Mouse (Mus musculus): ENCODE results near the gene Tnp2.

The Tnp2 gene

DNA sequence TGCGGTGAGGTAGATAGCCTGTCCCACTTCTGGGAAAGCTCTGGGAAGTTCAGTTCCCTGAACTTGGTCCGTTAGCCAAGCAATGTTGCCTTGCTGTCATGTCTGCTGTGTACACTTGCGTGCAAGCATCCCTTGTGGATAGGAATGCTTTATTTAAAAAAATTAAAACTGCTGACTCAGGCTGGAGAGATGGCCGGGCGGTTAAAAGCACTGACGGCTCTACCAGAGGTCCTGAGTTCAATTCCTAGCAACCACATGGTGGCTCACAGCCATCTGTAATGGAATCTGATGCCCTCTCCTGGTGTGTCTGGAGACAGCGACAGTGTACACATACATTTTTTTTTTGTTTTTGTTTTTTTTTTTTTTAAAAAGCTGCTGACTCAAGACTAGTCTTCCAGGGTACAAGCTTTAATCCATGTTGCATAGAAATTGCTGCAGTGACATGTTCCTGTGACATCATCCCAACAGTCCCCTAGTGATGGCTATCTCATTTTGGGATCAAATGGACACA is 857 bp downstream of the Tnp2 start:
- DNase-seq, result no peak

DNA sequence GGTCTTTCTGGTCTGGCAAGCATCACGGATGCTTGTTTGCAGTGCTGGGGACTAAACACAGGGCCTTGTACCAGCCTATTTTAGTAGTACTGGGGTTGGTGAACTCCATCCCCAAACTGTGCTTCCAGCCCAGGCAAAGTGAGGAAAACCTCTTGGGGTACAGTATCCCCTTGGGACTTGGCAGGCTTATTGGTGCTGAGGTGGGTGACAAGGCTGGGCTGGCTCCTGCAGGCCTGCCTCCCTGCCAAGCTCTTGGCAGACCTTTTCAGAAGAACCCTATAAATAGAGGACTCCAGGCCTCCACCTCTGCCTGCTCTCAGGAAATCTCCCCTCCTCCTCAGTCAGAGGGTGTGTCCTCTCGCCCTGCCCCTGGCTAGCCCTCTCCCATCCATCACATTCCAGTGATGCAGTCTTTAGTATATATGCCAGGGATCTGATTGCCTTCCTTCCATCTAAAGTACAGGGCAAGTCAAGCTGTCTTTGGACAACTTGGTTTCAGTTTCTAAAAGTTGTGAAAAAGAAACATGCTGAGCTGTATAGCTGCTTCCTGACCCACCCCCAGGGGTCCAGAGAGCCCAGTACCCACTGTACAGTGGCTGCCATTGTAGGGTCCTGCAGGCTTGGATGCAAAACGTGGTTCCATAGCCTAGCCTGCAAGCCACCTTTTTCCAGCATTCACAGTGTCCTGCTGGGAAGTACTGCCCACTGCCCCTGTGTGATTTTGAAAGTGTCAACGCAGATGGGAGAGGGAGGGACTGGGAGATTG is 1.5 kb downstream of the Tnp2 start:
- DNase-seq, result no peak

DNA sequence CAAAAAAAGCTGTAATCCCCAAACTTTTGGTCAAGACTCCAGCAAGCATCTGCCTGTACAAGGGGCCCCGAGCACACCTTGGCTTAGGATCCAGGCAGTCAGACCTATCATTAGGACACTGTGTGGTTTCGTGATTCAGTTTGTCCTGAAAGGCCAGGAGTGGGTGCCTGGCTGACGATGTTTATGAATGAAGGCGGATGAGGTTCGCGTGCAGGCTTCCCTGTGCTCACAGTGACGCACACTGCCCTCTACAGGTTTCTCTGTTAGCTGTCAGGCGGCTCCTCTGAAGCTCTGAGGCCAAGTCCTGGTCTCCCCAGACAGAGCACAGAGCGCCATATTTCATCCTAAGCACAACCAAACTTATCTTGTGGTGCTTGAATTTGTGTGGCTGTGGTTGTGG is 2.2 kb downstream of the Tnp2 start:
- DNase-seq, result peak; percentile 80

DNA sequence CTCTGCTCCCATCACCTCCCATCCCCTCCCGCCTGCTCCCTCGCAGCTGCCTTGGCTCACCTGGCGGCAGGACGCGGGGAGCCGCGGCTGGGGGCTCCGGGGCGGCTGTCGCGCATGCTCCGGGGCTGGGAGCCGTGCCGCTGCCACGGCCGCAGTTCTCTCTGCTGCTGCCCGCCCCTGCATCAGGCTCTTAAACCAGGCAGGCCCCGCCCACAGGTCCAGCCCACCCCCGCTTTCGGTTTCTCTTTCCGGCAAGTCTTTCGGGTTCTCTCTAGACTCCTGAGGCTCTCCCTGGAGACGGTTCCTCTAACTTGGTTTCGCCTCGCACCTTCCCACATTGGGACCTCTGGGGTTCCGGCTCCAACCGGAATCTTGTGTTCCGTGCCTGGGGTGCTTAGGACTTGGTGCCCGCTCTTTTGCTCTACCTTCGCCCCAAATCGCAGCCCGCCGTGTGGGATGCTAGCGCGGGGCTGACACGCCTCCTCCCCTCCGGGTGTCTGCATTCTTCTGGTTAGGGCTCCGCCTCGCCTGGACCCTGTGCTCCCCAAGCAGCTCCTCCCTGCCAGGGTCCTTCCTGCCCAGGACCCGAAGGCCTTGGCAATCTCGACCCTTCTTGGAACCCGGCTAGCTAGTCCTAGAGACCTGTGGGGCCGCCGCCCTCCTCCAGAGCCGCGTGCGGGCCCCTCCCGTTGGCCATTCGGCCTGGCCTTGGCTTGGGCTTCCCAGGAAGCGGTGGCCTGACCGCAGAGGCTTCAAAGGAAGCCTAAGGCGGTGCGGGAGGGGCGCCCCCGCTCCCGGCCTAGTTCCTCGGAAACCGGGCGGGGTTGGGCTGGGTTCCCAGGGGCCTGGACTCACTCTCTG is 2.9 kb downstream of the Tnp2 start, which contains the start of gene Socs1:
Gene Socs1 (minus strand): TSS at position 166 of the 861 bp plus-strand sequence.
- peak; percentile 78 for DNase-seq

DNA sequence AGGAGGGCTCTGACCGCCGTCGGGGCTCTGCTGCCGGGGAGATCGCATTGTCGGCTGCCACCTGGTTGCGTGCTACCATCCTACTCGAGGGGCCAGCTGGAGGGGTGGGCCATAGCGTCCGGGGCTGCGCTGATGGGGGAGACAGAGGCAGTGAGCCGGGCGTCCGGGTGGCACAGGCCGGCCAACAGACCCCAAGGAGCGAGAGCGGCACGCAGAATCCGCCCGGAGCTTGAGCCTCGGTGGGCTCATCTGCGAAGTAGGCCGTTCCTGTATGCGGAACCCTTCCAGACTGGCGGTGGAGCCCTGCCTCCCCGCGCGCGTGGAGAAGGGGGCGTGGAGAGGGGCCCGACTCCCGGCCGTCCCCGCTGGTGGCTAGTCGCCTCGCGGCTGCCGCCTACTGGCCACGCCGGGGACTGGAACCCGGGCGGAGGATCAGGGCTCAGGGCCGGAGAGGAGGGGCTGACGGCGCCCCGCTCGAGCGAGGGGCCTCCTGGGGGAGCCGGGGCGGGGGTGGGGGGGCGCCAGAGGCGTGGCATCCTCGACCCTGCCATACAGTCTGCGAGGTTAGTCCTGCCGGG is 3.6 kb downstream of the Tnp2 start:
- peak; percentile 87 for DNase-seq

DNA sequence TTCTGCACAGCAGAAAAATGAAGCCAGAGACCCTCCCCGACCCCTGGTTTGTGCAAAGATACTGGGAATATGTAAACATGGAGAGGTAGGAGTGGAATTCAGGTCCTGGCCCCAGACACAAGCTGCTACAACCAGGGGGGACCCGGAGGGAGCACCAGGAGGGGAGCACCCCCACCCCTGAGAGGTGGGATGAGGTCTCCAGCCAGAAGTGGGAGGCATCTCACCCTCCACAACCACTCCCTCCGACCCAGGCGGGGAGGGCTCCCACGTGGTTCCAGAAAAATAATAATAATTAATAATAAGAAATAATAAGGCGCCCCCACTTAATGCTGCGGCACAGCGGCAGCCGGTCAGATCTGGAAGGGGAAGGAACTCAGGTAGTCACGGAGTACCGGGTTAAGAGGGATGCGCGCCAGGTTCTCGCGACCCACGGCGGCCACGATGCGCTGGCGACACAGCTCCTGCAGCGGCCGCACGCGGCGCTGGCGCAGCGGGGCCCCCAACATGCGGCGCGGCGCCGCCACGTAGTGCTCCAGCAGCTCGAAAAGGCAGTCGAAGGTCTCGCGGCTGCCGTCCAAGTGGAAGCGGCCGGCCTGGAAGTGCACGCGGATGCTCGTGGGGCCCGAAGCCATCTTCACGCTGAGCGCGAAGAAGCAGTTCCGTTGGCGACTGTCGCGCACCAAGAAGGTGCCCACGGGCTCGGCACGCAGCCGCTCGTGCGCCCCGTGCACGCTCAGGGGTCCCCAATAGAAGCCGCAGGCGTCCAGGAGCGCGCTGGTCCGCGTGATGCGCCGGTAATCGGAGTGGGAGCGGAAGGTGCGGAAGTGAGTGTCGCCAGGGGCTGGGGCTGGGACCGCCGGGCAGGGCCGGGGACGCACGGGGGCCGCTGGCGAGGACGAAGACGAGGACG is 4.3 kb downstream of the Tnp2 start:
- peak; percentile 47 for DNase-seq

DNA sequence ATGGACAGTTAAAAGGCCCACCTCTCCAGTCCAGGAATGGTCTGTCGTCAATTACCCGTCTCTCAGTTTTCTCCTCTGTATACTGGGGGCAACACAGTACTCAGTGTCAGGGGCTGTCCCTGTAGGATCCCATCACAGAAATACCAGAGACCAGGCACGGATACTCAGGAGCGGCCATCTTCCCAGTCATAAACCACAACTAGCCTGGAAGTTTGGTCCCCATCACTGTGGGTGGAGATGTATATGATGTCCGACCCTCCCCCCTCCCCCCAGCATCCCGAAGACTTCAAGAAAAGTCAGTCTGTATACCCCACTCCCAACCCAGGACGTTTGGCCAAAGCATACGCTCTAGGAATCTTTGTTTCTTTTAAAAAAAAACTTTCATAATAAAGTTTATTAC is 5.0 kb downstream of the Tnp2 start:
- DNase-seq, result no peak

DNA sequence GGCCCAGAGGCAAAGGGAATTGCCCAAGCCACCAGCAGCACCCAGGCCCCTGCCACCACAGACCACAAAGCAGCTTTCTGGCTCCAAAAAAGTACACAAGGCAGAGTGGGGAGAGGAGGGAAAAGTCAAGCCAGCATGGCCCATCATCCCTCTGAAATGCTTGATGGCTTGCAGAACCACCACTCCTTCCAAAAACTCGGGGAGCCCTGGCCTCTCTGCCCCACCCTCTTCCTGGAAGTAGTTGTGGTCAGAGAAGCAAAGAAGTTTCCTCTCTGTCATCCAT is 5.4 kb downstream of the Tnp2 start:
- DNase-seq, result no peak

DNA sequence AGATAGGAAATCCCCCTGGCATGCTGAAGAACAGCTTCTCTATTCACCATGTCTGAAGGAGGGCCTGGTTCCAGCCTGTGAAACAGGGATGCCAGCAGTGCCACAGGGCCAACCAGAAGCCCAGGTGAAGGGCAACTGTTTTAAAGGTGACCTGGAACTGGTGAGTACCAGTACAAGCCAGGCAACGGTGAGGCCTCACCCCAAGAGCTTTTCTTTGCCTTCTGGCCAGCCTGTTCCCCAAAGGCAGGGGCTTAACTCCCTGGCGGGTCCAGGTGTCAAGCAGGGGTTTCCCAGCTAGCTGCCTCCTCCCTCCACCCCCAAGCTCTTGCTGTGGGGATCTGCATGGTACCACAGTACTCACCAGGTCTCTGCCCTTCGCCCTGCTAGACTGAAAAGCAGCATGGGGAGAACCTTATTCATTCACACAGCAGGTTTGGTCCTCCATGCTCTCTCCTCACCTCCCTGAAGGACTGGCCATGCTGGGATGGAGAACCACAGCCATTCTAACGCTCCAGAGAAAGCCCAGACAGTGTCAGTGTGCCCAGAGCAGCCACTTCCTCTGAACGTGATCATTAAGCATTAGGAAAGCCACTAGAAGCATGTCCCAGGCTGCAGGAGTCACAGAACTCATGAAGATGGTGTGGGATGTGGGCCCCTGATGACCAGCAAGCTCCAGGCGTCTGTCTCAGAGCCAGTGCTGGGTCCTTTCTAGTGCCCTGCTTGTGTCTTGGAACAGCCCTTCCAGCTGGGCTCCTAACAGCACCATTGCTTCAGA is 5.9 kb downstream of the Tnp2 start:
- DNase-seq, result no peak

DNA sequence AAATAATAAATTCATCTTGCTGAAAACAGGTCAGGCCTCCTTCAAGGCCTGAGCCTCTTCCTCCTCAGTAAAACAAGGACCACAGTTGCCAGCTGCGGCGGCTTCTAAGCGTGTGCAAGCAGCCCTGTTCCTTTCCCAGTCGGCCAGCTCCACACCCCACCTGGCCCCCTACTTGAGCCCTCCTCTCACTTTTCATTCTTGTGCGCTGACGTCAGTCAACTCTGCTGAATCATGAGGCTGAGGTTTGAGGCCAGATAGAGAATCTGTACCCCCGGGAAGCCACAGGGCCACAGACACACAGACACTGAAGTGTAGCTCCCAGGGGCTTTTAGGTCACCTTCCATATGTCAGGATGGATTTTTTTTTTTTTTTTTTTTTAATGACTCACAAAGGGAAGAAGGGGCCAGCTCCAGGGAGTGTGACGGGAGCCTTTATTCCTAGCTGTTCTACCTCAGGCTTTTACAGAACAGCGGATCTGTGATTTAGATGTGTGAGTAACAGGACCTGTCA is 6.5 kb downstream of the Tnp2 start:
- no peak for DNase-seq

DNA sequence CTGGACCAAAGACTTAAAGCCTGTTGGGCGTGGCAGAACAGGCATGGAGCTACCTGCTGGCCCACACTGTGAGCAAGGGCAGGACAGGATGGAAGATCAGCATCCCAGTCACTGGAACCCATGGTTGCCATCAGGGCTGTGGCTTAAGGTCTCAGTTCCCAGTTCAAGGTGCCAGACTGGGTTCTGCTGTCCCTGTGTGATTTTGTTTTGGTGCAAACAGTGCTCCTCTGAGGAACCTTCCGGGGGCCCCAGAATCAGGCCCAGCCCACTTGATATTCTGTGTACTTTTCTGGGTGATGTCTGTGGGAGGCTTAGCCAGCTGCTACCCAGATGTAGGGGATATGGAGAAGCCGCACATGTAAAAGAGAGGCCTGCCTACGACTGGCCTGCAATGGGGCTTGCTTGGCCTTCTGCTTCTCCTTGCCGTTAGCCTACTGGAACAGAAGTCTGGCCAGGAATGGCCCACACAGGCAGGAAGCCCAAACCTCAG is 7.8 kb downstream of the Tnp2 start:
- DNase-seq, result no peak

DNA sequence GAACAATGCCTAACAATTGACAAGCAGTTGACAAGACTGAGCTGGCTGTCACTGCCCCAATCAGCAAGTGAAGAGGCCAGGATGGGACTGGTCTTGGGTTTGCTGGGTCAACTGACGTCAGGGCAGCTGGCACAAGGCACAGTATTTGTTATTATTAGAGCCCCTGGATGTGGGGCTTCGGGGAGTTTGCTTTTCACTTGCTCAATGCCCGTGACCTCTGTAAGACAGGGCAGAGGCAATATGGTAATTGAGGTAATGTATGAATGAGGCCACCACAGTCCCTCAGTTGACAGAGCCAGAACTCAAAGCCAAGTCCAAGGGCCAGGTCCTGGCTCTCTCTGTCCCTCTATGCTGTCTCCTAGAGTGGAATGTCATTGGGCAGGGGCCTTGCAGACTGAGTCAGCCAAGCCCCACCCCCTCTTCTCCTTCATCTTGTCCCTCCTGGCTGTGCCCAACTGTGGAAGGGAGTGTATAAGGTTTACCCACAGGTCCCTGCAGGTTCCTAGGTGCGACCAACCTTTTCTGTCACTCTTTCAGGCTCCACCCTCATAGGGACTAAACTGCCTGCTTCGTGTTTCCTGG is 10.8 kb downstream of the Tnp2 start:
- DNase-seq, result no peak

DNA sequence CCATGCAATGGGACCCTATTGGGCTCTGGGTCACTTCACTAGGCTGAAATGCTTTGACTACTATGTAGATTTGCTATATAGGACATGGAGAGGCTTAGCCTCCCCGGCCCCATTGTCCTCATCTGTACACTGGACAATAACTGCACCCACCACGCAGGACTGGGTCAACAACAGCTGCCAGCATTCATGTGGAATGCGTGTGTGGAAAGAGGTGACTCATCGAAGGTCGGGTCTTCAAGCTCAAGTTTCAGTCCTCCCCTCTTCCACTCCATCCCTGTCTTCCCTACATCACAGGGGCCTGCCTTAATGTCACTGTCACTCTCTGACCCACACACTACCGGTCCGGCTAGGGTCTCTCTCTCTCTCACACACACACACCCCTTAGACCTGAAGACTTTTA is 12.1 kb downstream of the Tnp2 start:
- no peak for DNase-seq

DNA sequence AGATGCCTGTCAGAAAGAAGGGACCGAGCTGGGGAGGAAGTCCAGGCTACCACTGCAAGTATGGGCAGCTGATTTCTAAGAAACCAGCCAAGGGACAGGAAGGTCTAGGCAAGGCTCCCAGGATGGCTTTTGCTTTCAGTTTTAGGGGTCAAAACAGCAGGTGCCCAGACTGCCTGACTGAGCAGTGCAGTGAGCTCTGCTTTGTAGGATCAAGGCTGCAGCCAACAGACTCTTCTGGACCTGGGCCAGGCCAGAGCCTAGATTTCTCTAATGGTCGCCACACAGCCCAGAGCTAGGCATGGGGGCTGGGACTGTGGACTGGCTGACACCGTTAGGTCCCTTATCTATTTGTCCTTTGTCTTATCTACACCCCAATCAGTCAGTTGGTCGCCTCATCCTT is 13.7 kb downstream of the Tnp2 start:
- no peak for DNase-seq

DNA sequence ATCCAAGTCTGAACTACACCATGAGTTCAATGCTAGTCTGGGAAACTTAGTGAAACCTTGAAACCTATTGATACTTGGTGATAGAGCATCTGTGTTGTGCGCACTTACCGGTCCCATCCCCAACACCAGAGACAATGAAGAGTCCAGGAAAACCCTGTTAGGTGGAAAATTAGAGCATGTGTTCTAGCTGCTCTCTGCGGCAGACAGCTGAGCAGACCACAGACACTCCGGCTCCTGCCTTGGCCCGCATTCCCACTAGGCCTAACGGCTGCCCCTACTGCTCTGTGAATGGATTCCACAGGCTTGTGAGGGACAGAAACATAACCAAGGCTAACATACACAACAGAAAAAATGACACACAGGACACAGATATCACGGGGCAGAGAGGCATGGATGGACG is 14.9 kb downstream of the Tnp2 start:
- DNase-seq, result no peak

DNA sequence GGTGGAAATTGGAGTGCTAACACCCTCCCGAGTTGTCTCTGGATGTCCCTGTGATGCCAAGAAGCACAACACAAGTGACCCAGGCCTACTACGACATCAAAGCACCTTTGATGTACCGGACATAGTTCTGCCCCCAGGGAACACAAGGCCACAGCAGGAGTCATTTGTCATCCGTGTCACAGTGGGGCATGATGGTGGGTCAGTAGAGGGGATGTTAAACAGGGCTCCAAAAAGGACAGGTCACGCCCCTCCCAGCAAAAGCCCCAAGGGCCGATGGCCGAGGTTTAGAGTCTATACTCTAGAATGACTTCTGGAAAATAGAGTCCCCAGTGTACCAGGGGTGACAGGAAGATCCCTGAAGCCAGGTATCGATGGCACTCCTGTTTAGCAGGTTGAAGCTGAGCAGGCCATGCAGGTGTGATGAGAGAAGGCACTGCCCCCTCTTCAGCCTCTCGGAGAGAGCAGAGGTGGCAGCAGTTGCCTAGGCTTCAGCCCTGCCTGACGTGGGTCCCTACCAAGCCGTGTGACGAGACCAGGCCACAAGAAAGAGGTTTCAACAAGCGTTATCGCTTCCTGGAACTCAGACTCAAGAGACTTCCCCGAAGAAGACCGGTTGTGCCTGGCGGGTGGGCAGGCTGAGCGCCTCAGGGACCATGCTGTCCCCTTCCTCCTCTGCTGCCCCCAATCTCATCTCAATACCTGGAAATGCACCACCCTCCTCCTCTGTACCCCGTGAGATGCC is 16.5 kb downstream of the Tnp2 start:
- no peak for DNase-seq

DNA sequence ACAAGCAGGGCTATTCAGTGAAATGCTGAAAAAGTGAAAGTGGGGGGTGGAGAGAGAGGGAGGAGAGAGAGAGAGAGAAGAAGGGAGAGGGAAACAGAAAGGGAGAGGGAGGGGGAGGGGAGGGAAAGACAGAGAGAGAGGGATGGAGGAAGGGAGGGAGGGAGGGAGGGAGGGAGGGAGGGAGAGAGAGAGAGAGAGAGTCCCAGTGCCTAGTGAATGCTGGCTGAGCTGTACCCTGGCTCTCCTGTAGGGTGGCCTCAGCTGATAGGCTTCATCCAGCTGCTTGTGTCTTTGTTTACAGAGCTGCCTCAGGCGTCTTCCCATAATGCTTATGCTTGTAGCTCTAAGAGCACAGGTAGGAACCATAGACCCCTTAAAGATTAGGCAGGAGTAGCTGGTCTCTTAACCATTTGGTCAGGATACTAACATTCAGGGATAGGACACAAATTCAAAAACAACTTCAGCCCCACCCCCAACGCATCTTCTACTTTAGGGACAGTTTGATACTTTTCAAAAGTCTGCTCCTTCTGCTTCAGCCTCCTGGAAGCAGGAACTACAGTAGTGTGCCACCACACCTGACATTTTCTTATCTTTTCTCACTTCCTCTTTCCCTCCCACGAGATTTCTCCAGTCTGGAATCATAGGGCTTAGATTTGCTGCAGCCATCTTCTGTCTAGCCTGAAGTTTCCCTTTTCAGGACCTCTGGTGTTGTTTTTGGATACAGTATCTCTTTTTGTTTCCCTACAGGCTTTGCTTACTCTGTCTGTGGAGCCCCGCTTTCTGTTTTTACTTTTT is 17.7 kb downstream of the Tnp2 start:
- no peak for DNase-seq

DNA sequence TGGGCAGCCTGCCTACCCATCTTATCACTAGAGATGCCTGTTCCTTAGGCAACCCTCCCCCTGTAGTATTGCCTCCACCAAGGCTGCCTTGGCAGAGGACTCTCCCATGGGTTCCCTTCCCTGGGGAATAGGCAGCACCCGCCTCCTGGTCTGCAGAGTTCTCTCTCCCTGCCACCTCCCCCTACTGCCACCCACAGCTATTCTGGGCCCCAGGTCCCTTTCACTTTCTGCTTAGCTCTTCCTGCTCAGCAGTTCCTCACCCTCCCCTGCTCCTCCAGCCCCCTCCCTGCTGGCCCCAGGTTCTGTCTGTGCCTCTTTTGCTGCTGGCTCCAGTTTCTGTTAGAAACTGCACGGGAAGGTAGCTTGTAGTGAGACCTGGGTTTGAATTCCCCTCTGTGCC is 18.8 kb downstream of the Tnp2 start:
- DNase-seq, result no peak

DNA sequence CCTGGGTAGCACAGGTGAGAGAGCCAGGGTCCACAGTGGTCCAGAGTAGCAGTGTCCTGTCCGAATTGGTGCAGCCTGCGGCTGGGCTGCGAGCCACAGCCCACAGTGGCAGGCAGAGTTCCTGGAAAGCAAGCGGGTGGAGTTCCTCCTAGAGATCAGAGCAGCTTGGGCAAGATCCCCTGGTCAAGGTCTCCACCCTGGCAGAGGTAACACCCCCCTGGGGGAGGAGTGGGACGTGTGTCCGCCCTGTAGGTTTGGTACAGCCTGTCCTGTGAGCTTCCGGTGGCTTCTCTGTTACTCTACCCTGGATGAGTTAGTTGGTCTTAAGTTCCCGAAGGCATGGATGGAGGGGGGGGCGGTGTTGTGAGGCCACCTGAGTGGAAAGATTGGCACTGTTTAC is 19.6 kb downstream of the Tnp2 start:
- no peak for DNase-seq

DNA sequence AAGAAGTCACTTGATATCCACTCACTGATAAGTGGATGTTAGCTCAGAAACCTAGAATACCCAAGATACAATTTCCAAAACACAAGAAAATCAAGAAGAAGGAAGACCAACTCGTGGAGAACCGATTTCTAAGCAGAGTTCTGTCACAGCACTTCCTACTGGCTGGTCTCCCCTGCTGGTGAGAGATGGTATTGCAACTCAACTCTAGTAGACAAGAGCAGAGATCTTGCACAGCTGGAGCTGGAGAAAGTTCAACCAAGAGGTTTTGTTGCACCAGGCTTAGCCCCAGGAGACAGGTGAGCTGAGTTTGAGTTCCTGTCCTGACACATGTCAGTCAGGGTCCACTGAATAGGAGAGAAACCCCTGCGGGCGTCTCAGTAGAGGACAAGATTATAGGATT is 21.3 kb downstream of the Tnp2 start:
- DNase-seq, result peak; percentile 59

Data from right cerebral cortex, postnatal 14 days (tissue).